Mouse (Mus musculus) stomach, embryonic 15.5 days (tissue): ENCODE measurements around the gene Mis18a. TPM values are rescaled to one million over a fixed set of nuclear protein-coding genes. Genes with fewer than 3 reads are reported as not detected.

Experiments used
- ATAC-seq: fragments of 200-750 bp; cut with Nextera tagmentation; 2 replicates; pipeline ENCODE4 v1.8.0; 2017; ENCODE audit warnings: low read depth, moderate number of reproducible peaks, moderate TSS enrichment; ENCODE audit not compliant: insufficient read depth, low FRiP score
- H3K27ac ChIP-seq: fragments of 300-500 bp; sonication (generic); 2 replicates; pipeline ENCODE4 v1.5.1; 2015; ENCODE audit warnings: mild to moderate bottlenecking, inconsistent platforms
- H3K27me3 ChIP-seq: fragments of 300-500 bp; sonication (generic); replicated peaks from 2 replicates; pipeline ENCODE4 v1.6.1; 2015; ENCODE audit warnings: inconsistent platforms
- H3K36me3 ChIP-seq: fragments of 300-500 bp; sonication (generic); 2 replicates; pipeline ENCODE4 v1.6.1; 2015; ENCODE audit warnings: inconsistent platforms
- H3K4me1 ChIP-seq: fragments of 300-500 bp; sonication (generic); 2 replicates; pipeline ENCODE4 v1.6.1; 2015; ENCODE audit warnings: inconsistent platforms
- H3K4me2 ChIP-seq: fragments of 300-500 bp; sonication (generic); 2 replicates; pipeline ENCODE4 v1.6.1; 2015; ENCODE audit warnings: mild to moderate bottlenecking, inconsistent platforms
- H3K4me3 ChIP-seq: fragments of 300-500 bp; sonication (generic); replicated peaks from 2 replicates; pipeline ENCODE4 v1.5.1; 2015; ENCODE audit warnings: inconsistent platforms
- H3K9ac ChIP-seq: fragments of 300-500 bp; sonication (generic); 2 replicates; pipeline ENCODE4 v1.6.1; 2015; ENCODE audit warnings: inconsistent platforms
- H3K9me3 ChIP-seq: fragments of 300-500 bp; sonication (generic); 2 replicates; pipeline ENCODE4 v1.6.1; 2016; ENCODE audit warnings: inconsistent platforms
- WGBS: fragments of 180-500 bp; shearing (Covaris S2); methylation state at CpG from one replicate; pipeline ENCODE4 v1.1.7; 2015; 5-methylcytosine and 5-hydroxymethylcytosine counted together
- polyA plus RNA-seq: library from polyadenylated mRNA; unstranded; fragments of >200 nt; fragmentation: Nextera tagmentation; extraction: Ambion mirVana; gene quantifications from 2 replicates; pipeline ENCODE4 v1.2.1, GENCODE M21; 2015

The Mis18a gene
- polyA plus RNA-seq, 1 experiment from 2014 or later: 56.6 TPM

DNA sequence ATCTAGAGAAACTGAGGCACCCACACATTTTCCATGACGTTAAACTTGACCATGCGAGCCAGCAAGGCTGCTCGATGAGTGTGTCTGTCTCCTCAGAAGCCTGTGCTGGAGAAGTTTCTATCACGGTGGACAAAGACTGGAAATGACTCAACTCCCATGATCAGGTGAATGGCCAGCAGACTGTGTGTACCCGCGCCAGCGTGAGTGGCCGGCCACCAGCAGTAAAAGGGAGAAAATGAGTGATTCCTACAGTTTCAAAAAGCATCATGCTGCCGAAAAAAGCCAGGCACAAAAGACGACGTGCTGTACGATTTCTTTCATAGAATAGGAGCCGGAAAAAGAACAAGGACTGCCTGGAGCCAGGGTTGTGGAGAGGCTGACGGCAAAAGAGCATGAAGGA lies 27.8 kb downstream of the Mis18a start:
- no peak overlapping the region for H3K9ac ChIP-seq
- no peaks in the 10 kb centered on the region for H3K27me3 ChIP-seq
- ATAC-seq: no peak
- no peaks in the 10 kb centered on the region for H3K4me1 ChIP-seq
- no peak overlapping the region for H3K4me2 ChIP-seq
- WGBS: 80% methylated on average over 14 of the region's 14 CpGs
- H3K4me3 ChIP-seq: no peak overlapping the region
- peaks cover 4% of the 10 kb centered on the region; the same call in 1 of the 2 replicates for H3K9me3 ChIP-seq
- no peaks in the 10 kb centered on the region for H3K36me3 ChIP-seq
- no peak overlapping the region for H3K27ac ChIP-seq

DNA sequence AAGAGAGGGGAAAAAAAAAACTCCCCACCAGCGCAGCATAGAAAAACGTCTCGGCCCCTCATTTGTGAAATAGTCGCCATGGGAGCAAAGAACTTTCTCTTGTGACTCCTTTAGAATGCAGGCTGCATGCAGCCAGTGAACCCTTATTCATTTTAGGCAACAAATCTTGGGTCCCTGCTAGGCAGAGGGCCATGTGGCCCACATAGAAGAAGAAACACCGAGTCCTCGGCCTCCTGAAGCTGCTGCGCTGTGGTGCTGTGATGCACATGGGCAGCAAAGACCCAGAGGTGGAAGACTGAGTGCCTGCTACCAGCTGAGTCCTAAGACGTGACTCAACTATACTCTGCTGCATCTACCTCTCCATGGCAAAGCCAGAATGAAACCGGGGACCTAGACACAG lies 30.9 kb downstream of the Mis18a start:
- Histone ChIP-seq H3K4me1 (no peaks in the 10 kb centered on the region), H3K27ac (no peak overlapping the region), H3K4me3 (no peak overlapping the region), H3K27me3 (no peaks in the 10 kb centered on the region), H3K4me2 (no peak overlapping the region), H3K9ac (no peak overlapping the region), H3K9me3 (peaks cover 3% of the 10 kb centered on the region; the same call in 1 of the 2 replicates), H3K36me3 (no peaks in the 10 kb centered on the region)
- 82% methylated on average over 9 of the region's 9 CpGs for WGBS
- ATAC-seq: no peak

DNA sequence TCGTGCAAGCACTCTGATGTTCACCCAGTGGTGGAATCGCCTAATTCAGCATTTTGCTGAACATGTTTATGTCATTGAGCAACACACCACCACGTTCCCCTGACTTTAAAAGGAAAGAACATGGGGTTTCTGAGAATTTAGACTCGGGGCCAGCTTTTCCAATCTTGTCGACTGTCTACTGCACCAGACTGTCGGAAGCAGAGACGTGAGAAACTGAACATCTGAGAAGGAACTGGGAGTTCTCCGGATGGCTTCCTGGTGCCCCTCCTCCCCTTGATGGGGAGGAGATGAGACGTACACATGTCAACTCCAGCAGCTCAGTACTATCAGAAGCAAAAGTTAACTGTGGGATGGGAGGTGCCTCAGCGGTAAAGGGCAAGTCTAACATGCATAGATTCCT lies 32.1 kb downstream of the Mis18a start:
- no peak overlapping the region for H3K27ac ChIP-seq
- no peak overlapping the region for H3K9ac ChIP-seq
- H3K4me2 ChIP-seq: no peak overlapping the region
- ATAC-seq: no peak
- no peaks in the 10 kb centered on the region for H3K27me3 ChIP-seq
- H3K4me3 ChIP-seq: no peak overlapping the region
- no peaks in the 10 kb centered on the region for H3K9me3 ChIP-seq
- H3K36me3 ChIP-seq: no peaks in the 10 kb centered on the region
- no peaks in the 10 kb centered on the region for H3K4me1 ChIP-seq
- WGBS: 62% methylated on average over 10 of the region's 10 CpGs

DNA sequence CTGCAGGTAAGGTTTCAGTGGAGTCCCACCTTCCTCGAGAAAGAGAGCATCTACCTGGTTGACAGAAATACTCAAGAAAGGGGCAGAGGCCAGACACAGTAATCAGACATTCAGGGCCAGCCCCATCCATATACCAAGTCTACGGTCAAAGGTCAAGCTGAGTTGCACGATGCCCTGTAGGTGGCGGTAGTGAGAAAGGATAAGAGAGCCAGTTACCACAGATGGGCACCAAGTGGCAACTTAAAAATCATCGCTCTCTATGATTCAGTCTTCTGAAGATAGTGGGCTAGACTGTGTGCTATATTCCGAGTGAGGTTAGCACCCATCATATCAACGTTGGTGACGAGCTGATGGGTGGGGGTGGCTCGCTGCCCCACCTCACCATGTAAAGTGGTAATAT lies 32.5 kb downstream of the Mis18a start:
- H3K36me3 ChIP-seq: no peaks in the 10 kb centered on the region
- H3K4me3 ChIP-seq: no peak overlapping the region
- no peak overlapping the region for H3K27ac ChIP-seq
- no peak for ATAC-seq
- H3K9ac ChIP-seq: no peak overlapping the region
- no peaks in the 10 kb centered on the region for H3K9me3 ChIP-seq
- H3K27me3 ChIP-seq: no peaks in the 10 kb centered on the region
- no peak overlapping the region for H3K4me2 ChIP-seq
- no peaks in the 10 kb centered on the region for H3K4me1 ChIP-seq
- WGBS: 69% methylated on average over 9 of the region's 9 CpGs

DNA sequence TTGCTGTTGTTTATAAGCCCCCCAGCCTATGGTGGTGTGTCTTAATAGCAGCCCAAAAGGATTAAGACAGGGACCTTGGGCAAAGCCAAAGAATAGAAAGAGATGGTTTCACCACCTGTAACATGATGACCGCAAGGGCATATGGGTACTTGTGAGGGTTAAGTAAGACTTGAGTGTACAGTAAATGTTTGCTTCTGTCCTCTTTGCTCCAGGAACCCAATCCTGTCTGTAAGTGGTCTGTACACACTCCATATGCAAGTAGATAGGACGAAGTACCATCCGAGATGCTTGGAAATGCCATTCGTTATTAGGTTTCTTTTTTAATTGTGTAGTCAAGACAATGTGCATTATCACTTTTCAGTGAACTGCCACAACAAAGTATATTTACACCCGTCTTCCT lies 33.6 kb downstream of the Mis18a start:
- Histone ChIP-seq H3K4me3 (no peak overlapping the region), H3K36me3 (no peaks in the 10 kb centered on the region), H3K9ac (no peak overlapping the region), H3K27ac (no peak overlapping the region), H3K27me3 (no peaks in the 10 kb centered on the region), H3K4me2 (no peak overlapping the region), H3K9me3 (no peaks in the 10 kb centered on the region), H3K4me1 (no peaks in the 10 kb centered on the region)
- WGBS: 91% methylated on average over 5 of the region's 5 CpGs
- ATAC-seq: no peak

DNA sequence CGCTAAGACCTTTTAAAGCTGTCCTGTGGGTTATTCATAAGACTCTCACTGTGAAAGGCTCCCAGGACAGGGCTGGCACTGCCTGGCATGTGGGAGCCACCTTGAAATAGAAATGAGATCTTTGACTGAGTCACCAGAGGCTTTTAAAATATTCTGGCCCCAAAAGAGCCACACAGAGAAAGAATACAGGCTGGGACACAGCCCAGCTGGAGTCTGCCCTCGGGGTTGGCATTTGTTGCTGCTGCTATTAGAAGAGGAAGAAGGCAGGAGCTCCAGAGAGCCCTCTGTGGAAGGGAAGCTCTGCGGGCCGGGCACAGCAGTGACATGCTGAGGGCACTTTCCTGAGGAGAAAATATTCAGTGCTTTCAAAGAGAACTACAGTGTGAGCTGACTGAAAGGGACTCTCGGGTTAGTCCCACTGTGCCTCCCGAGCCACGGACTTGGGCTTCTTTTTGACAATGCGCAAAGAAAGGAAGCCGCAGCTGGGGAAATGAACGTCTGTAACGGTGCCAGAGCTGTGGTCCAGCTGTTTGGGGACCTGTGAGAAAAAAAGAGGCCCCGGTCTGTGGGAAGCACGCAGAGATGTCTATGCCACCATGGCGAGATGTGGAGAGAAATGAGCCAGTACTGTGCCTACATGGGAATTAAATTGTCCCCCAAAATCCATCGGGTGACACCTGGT lies 34.4 kb downstream of the Mis18a start:
- no peaks in the 10 kb centered on the region for H3K36me3 ChIP-seq
- H3K27me3 ChIP-seq: no peaks in the 10 kb centered on the region
- H3K4me3 ChIP-seq: no peak overlapping the region
- H3K4me1 ChIP-seq: no peaks in the 10 kb centered on the region
- H3K9me3 ChIP-seq: no peaks in the 10 kb centered on the region
- no peak overlapping the region for H3K9ac ChIP-seq
- no peak overlapping the region for H3K4me2 ChIP-seq
- H3K27ac ChIP-seq: no peak overlapping the region
- 77% methylated on average over 15 of the region's 15 CpGs for WGBS
- no peak for ATAC-seq

DNA sequence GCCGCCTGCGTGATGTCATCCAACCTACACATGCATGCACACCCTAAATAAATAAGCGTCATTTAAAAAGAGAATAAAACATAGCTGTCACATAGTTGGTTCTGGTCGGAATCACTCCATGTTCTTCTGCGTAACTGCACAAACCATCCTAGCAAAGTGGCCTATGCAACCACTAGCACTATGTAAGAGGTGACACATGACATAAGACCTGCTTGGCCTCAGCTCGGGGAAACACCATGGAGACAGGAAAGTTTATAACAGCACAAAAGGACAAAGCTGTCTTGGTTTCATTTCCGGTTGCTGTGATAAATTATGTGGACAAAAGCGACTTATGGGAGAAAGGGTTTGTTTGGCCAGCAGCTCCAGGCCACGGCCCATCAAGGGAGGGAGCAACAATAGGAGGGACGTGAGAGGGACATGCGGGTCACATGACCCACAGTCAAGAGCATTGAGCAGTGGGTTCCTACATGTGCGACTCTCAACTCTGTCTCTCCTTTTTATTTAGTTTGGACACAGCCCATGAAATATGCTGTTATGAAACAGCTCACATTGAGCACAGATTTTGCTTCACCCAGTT lies 39.4 kb downstream of the Mis18a start:
- Histone ChIP-seq H3K4me3 (no peak overlapping the region), H3K36me3 (no peaks in the 10 kb centered on the region), H3K27ac (no peak overlapping the region), H3K4me1 (0 out of 2 replicates have a peak, but pooled peaks cover 6% of the 10 kb centered on the region), H3K9me3 (no peaks in the 10 kb centered on the region), H3K27me3 (no peaks in the 10 kb centered on the region), H3K9ac (no peak overlapping the region), H3K4me2 (no peak overlapping the region)
- ATAC-seq: no peak
- 64% methylated on average over 12 of the region's 12 CpGs for WGBS

DNA sequence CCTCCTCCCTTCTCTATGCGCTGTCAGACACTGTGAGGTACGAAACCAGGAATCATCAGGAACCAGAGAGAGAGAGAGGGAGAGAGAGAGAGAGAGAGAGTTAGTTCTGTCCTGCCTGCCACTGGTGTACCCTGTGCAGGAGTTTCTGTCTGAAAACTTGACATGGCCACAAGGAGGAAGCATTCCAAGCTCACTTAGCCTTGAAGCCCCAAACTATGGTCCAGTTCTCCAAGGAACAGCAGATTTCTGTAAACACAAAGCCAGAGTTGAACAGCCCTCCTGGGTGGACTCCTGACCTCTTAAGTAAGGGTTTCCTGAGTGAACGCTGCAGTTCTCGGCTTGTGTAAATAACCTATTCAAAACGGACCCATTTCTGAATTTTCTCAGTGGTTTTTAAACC lies 40.2 kb downstream of the Mis18a start:
- no peaks in the 10 kb centered on the region for H3K9me3 ChIP-seq
- ATAC-seq: 0 out of 2 replicates have a peak, but pooled peaks have one; percentile 35
- no peak overlapping the region for H3K4me3 ChIP-seq
- H3K27me3 ChIP-seq: no peaks in the 10 kb centered on the region
- H3K36me3 ChIP-seq: no peaks in the 10 kb centered on the region
- WGBS: 21% methylated on average over 5 of the region's 5 CpGs
- no peak overlapping the region for H3K9ac ChIP-seq
- no peak overlapping the region for H3K4me2 ChIP-seq
- H3K27ac ChIP-seq: no peak overlapping the region
- H3K4me1 ChIP-seq: 0 out of 2 replicates have a peak, but pooled peaks cover 6% of the 10 kb centered on the region

DNA sequence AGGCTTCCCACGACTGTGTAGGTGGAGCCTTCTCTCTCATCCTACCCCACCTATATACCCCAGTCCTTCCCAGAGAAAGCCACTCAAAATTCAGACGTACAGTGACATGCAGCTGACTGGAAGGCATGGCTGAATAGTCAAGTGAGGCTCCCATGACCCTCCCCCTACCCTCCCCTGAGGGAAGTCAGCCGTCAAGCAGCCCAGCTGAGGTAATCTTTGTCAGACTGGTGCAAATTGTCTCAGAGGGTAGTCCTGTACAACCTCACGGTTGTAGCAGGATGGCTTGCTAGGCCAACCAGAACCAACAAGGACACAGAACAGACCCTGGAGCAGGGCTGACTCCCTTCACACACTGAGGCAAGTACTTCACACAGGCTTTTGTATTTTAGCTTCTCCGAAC lies 43.1 kb downstream of the Mis18a start:
- Histone ChIP-seq H3K9me3 (no peaks in the 10 kb centered on the region), H3K9ac (no peak overlapping the region), H3K4me2 (no peak overlapping the region), H3K36me3 (no peaks in the 10 kb centered on the region), H3K27ac (no peak overlapping the region), H3K4me3 (no peak overlapping the region), H3K4me1 (0 out of 2 replicates have a peak, but pooled peaks cover 6% of the 10 kb centered on the region), H3K27me3 (no peaks in the 10 kb centered on the region)
- ATAC-seq: no peak
- WGBS: 69% methylated on average over 5 of the region's 5 CpGs

DNA sequence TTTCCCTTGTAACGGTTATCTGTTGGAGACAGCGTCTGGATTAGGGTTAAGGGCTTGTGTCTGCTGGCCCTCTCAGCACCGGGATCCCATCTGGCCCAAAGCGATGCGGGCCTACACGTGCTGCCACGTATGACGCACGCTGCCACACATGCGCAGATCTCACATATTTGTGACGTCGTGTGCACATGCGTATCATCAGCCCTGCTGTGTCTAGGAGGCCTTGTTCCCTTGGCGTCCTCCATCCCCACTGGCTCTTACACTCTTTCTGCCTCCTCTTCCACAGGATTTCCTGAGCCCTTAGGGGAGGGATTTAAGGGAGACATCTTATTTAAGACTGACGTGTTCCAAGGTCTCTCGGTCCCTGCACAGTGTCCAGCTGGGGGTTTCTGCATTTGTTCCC lies 47.2 kb downstream of the Mis18a start:
- Histone ChIP-seq H3K4me1 (no peaks in the 10 kb centered on the region), H3K27me3 (no peaks in the 10 kb centered on the region), H3K9ac (no peak overlapping the region), H3K27ac (no peak overlapping the region), H3K4me3 (no peak overlapping the region), H3K4me2 (no peak overlapping the region), H3K9me3 (no peaks in the 10 kb centered on the region), H3K36me3 (no peaks in the 10 kb centered on the region)
- WGBS: 84% methylated on average over 16 of the region's 16 CpGs
- no peak for ATAC-seq

DNA sequence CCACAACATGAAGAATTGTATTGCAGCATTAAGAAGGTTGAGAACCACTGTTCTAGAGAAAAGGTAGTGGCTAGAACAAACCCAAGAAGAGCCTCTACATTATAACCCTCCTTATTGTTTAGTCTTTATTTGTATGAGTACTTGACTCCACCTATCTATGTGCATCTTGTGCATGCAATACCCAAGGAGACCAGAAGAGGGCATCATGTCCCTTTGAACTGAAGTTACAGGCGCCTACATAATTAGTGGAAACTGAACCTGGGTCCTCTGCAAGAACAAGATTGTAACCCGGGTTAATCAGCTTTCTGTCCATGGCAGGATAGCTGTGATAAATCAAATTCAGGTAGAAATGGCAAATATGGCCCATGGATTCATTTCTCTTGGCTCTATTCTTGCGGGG lies 48.4 kb downstream of the Mis18a start:
- no peak overlapping the region for H3K4me3 ChIP-seq
- ATAC-seq: no peak
- 86% methylated on average over 3 of the region's 3 CpGs for WGBS
- H3K4me1 ChIP-seq: no peaks in the 10 kb centered on the region
- H3K9ac ChIP-seq: no peak overlapping the region
- H3K4me2 ChIP-seq: no peak overlapping the region
- H3K9me3 ChIP-seq: no peaks in the 10 kb centered on the region
- no peak overlapping the region for H3K27ac ChIP-seq
- no peaks in the 10 kb centered on the region for H3K36me3 ChIP-seq
- H3K27me3 ChIP-seq: no peaks in the 10 kb centered on the region

DNA sequence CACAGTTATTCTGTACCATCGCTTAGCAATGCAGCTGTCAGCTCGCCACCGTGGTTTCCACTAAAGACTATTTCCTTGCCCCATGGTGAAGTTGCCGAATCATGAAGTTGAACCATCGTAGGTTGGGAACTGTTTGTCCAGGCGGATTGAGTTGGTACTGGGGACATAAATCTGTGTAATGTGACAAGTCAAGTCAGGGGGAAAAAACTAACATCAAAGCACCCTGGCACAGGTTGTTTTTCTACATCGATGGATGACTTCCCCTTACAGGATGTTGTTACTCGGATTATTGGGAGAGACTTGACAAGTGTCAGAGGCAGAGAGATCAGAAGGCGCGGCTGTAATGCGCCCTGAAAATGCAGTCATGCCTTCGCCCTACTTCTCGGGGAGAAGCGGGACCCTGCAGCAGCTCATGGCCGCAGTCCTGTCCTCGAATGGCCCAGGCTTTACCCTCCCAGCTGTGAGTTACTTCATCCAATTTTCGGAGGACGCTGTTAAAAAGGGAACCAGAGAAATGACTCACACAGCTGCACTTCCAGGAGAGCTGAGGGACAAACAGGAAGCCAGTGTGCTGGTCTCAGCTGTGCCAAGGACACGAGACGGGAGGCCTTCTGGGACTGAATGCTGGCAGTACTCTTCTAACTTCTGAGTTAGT lies 50.2 kb downstream of the Mis18a start:
- H3K9ac ChIP-seq: no peak overlapping the region
- no peaks in the 10 kb centered on the region for H3K4me1 ChIP-seq
- H3K27me3 ChIP-seq: no peaks in the 10 kb centered on the region
- no peak overlapping the region for H3K27ac ChIP-seq
- no peaks in the 10 kb centered on the region for H3K9me3 ChIP-seq
- H3K4me3 ChIP-seq: no peak overlapping the region
- 54% methylated on average over 20 of the region's 20 CpGs for WGBS
- no peak for ATAC-seq
- no peak overlapping the region for H3K4me2 ChIP-seq
- H3K36me3 ChIP-seq: no peaks in the 10 kb centered on the region
